Mouse (Mus musculus) myocyte (in vitro differentiated cells): Measurements from ENCODE around the gene Hydin. TPM values are rescaled to one million over a fixed set of nuclear protein-coding genes. Genes with fewer than 3 reads are reported as not detected.

Experiments used
- H3K27me3 ChIP-seq: one replicate; pipeline ENCODE4 v1.6.1; 2011; ENCODE audit not compliant: control insufficient read depth, insufficient read depth, insufficient read length
- H3K36me3 ChIP-seq: one replicate; pipeline ENCODE4 v1.6.1; 2011; ENCODE audit not compliant: control insufficient read depth, insufficient read depth
- H3K4me2 ChIP-seq: one replicate; pipeline ENCODE4 v1.6.1; 2011; ENCODE audit warnings: low read depth, control low read depth
- H3K4me3 ChIP-seq: one replicate; pipeline ENCODE4 v1.5.1; 2011; ENCODE audit warnings: mild to moderate bottlenecking, control low read depth, moderate library complexity
- H3K79me2 ChIP-seq: one replicate; pipeline ENCODE4 v1.6.1; 2011; ENCODE audit not compliant: control insufficient read depth, insufficient read depth
- H3ac ChIP-seq: one replicate; pipeline ENCODE4 v1.6.1; 2011; ENCODE audit not compliant: control insufficient read depth, insufficient read length
- CEBPB ChIP-seq: IDR thresholded peaks from 2 replicates; pipeline ENCODE4 v1.6.1; 2011; ENCODE audit warnings: mild to moderate bottlenecking, moderate library complexity; ENCODE audit not compliant: poor library complexity, insufficient read depth, severe bottlenecking
- E2F4 ChIP-seq: IDR thresholded peaks from one replicate; pipeline ENCODE4 v1.6.1; 2011; ENCODE audit warnings: mild to moderate bottlenecking, control low read depth, moderate library complexity; ENCODE audit not compliant: insufficient read depth
- MAX ChIP-seq: IDR thresholded peaks from one replicate; pipeline ENCODE4 v1.6.1; 2011; ENCODE audit warnings: low read depth, mild to moderate bottlenecking, control low read depth
- MYOD1 ChIP-seq, 3 experiments: IDR thresholded peaks; one replicate each; pipeline ENCODE4 v1.6.1; 2011; ENCODE audit warnings: control low read depth in 2 of 3, low read depth in 2 of 3, mild to moderate bottlenecking in 2 of 3, moderate library complexity in 1 of 3; ENCODE audit not compliant: insufficient read length in 2 of 3, control insufficient read depth in 1 of 3
- MYOG ChIP-seq, 3 experiments: IDR thresholded peaks; one replicate each; pipeline ENCODE4 v1.6.1; 2011; ENCODE audit warnings: control low read depth in 2 of 3, low read depth in 2 of 3, mild to moderate bottlenecking in 2 of 3; ENCODE audit not compliant: insufficient read length in 2 of 3, control insufficient read depth in 1 of 3, insufficient read depth in 1 of 3
- POLR2A ChIP-seq: IDR thresholded peaks from one replicate; pipeline ENCODE4 v1.6.1; 2011; ENCODE audit warnings: low read depth, mild to moderate bottlenecking, control low read depth, moderate library complexity; ENCODE audit not compliant: insufficient read length
- POLR2AphosphoS2 ChIP-seq: IDR thresholded peaks from one replicate; pipeline ENCODE4 v1.6.1; 2011; ENCODE audit warnings: low read depth, control low read depth; ENCODE audit not compliant: insufficient read length
- REST ChIP-seq: IDR thresholded peaks from one replicate; pipeline ENCODE4 v1.6.1; 2011; ENCODE audit warnings: mild to moderate bottlenecking, control low read depth, moderate library complexity; ENCODE audit not compliant: insufficient read depth, insufficient read length
- SRF ChIP-seq: IDR thresholded peaks from one replicate; pipeline ENCODE4 v1.6.1; 2011; ENCODE audit warnings: low read depth; ENCODE audit not compliant: control insufficient read depth, insufficient read length
- TCF12 ChIP-seq: IDR thresholded peaks from one replicate; pipeline ENCODE4 v1.6.1; 2011; ENCODE audit warnings: mild to moderate bottlenecking, control low read depth; ENCODE audit not compliant: poor library complexity, insufficient read depth, severe bottlenecking
- TCF3 ChIP-seq: IDR thresholded peaks from one replicate; pipeline ENCODE4 v1.6.1; 2011; ENCODE audit warnings: low read depth, control low read depth; ENCODE audit not compliant: insufficient read length
- USF1 ChIP-seq: IDR thresholded peaks from one replicate; pipeline ENCODE4 v1.6.1; 2011; ENCODE audit warnings: low read depth, mild to moderate bottlenecking, control low read depth, moderate library complexity
- polyA plus RNA-seq: library from polyadenylated mRNA; unstranded; fragments of >200 nt; fragmentation: generic; extraction: Trizol; gene quantifications from one replicate; pipeline ENCODE4 v1.2.1, GENCODE M21; 2012; ENCODE audit warnings: missing spikeins

Gene Hydin
- polyA plus RNA-seq, 1 experiment = 0.01 TPM

DNA sequence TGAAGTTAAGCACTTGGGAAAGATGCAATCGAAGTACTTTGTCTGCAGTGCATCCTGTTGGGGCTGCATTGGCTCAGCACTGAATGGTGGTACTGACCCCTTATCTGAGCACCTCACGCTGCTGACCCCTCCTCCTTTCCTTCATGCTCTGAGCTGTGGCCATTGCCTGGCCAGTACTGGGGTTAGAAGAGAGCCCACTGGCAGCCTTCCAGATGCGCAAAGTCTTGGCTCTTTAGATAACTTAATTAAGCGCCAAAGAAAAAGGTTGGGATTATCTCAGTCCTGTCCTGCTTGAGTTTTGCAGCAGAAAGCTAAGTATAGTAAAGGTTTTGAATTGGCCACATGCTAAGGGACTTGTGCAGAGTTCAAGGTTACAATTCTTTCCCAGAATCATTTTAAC, 377.6 kb downstream of the Hydin start:
- H3K27me3 ChIP-seq = no peaks in the 10 kb centered on the region
- H3K4me3 ChIP-seq = no peak overlapping the region
- TF ChIP-seq SRF (no peak), MYOD1 (IDR thresholded peaks at IDR 0.05; ENCODE audit: control insufficient read depth in 1 of 3, insufficient read length in 2 of 3, low read depth in 2 of 3) (no peak), POLR2A (no peak), POLR2AphosphoS2 (no peak), TCF12 (no peak), TCF3 (no peak), USF1 (no peak), MAX (no peak), REST (no peak), MYOG (IDR thresholded peaks at IDR 0.05; ENCODE audit: control insufficient read depth in 1 of 3, insufficient read depth in 1 of 3, insufficient read length in 2 of 3, low read depth in 2 of 3) (no peak), E2F4 (no peak), CEBPB (no peak)
- H3ac ChIP-seq = no peak overlapping the region
- H3K36me3 ChIP-seq = peaks cover 7% of the 10 kb centered on the region
- no peak overlapping the region for H3K4me2 ChIP-seq
- no peaks in the 10 kb centered on the region for H3K79me2 ChIP-seq

DNA sequence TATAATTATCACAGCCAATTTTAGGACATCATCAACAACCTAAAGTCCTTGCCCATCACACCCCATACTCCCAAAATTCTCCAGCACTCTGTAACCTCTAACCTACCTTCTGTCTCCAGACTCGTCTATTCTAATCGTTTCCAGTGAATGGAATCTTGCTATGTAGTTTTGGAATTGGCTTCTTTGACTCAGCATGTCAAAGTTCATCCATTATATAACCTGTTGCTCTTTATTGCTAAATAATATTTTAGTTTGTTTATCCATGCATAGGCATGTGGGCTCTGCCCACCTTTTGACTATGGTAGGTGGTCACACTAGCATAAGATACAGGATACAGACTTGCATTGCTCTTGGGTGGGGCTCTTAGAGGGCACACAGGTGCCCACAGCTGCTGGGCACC, 378.1 kb downstream of the Hydin start:
- no peak overlapping the region for H3K4me3 ChIP-seq
- H3K27me3 ChIP-seq = no peaks in the 10 kb centered on the region
- H3K36me3 ChIP-seq = peaks cover 10% of the 10 kb centered on the region
- H3ac ChIP-seq = no peak overlapping the region
- no peak overlapping the region for H3K4me2 ChIP-seq
- TF ChIP-seq MYOG (IDR thresholded peaks at IDR 0.05; ENCODE audit: control insufficient read depth in 1 of 3, insufficient read depth in 1 of 3, insufficient read length in 2 of 3, low read depth in 2 of 3) = no peak
- no peak for TF ChIP-seq MYOD1 (IDR thresholded peaks at IDR 0.05; ENCODE audit: control insufficient read depth in 1 of 3, insufficient read length in 2 of 3, low read depth in 2 of 3)
- no peak for TF ChIP-seq POLR2AphosphoS2
- TF ChIP-seq CEBPB = no peak
- TF ChIP-seq SRF = no peak
- no peak for TF ChIP-seq POLR2A
- no peak for TF ChIP-seq USF1
- no peak for TF ChIP-seq MAX
- no peak for TF ChIP-seq REST
- TF ChIP-seq TCF3 = no peak
- TF ChIP-seq E2F4 = no peak
- no peak for TF ChIP-seq TCF12
- no peaks in the 10 kb centered on the region for H3K79me2 ChIP-seq

DNA sequence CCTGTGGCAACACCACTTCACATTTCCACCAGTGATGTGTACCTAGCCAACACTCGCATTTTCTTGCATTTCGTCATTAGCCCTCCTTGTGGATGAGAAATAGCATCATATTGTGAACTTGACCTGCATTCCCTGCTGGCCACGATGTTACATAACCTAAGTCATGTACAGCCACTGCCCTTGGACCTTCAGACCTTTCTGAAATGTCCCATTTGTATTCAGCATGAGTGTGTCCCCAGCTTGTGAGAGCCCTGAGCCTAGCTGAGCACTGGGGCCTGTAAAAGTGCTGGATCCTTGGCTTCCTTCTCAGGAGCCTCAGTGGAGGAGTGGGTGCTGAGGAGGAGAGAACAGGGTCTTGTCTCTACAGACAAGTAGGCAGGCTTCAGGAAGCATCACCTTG, 378.6 kb downstream of the Hydin start:
- peaks cover 12% of the 10 kb centered on the region for H3K36me3 ChIP-seq
- no peaks in the 10 kb centered on the region for H3K27me3 ChIP-seq
- TF ChIP-seq REST (no peak), TCF12 (no peak), MYOD1 (IDR thresholded peaks at IDR 0.05; ENCODE audit: control insufficient read depth in 1 of 3, insufficient read length in 2 of 3, low read depth in 2 of 3) (no peak), E2F4 (no peak), SRF (no peak), USF1 (no peak), POLR2AphosphoS2 (no peak)
- H3K4me2 ChIP-seq = no peak overlapping the region
- H3ac ChIP-seq = no peak overlapping the region
- H3K4me3 ChIP-seq = no peak overlapping the region
- H3K79me2 ChIP-seq = no peaks in the 10 kb centered on the region

DNA sequence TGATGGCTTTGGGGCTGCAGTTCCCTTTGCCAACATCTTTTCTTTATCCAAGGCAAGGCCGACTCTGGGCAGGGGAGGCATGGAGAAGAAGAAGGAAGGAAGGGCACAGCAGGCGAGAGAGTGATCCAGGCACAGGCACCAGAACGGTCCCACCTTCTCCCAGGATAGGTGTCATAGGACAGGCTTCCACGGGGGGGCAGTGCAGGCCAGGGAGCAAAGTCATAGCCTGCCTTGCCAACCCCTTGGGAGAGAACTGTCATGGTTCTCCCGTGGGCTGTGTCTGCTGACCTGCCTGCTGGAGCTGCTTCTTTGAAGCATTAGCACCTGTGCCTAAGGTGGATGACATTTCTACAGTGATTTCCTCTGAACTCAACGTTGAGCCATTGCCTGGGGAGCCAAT, 379.3 kb downstream of the Hydin start:
- no peak overlapping the region for H3ac ChIP-seq
- peaks cover 11% of the 10 kb centered on the region for H3K36me3 ChIP-seq
- no peaks in the 10 kb centered on the region for H3K79me2 ChIP-seq
- H3K4me2 ChIP-seq = no peak overlapping the region
- H3K27me3 ChIP-seq = no peaks in the 10 kb centered on the region
- TF ChIP-seq E2F4 (no peak), POLR2A (no peak), MYOD1 (IDR thresholded peaks at IDR 0.05; ENCODE audit: control insufficient read depth in 1 of 3, insufficient read length in 2 of 3, low read depth in 2 of 3) (no peak), TCF3 (no peak), USF1 (no peak), MYOG (IDR thresholded peaks at IDR 0.05; ENCODE audit: control insufficient read depth in 1 of 3, insufficient read depth in 1 of 3, insufficient read length in 2 of 3, low read depth in 2 of 3) (no peak), SRF (no peak), CEBPB (no peak), REST (no peak), TCF12 (no peak), POLR2AphosphoS2 (no peak), MAX (no peak)
- H3K4me3 ChIP-seq = no peak overlapping the region

DNA sequence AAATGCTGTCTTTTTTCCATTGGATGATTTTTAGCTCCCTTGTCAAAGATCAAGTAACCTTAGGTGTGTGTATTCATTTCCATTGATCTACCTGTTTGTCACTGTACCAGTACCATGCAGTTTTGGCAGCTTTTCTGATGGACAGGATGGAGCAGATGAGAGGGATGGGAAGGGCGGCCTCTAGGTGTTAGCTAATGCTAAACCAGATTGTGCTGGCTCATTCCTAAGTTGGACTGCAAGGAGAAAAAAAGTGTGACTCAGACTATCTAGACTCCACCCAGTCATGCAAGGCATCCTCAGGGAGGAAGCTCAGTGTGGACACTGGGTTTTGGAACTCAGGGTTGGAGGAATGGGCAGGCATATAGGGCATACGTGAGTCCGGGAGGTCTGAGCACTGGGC, 381.8 kb downstream of the Hydin start:
- H3K4me3 ChIP-seq = no peak overlapping the region
- H3K4me2 ChIP-seq = no peak overlapping the region
- H3K79me2 ChIP-seq = no peaks in the 10 kb centered on the region
- H3K36me3 ChIP-seq = peaks cover 4% of the 10 kb centered on the region
- H3K27me3 ChIP-seq = no peaks in the 10 kb centered on the region
- TF ChIP-seq TCF12 (no peak), MYOD1 (IDR thresholded peaks at IDR 0.05; ENCODE audit: control insufficient read depth in 1 of 3, insufficient read length in 2 of 3, low read depth in 2 of 3) (no peak), CEBPB (no peak), REST (no peak), SRF (no peak), POLR2AphosphoS2 (no peak), MAX (no peak), TCF3 (no peak), POLR2A (no peak), MYOG (IDR thresholded peaks at IDR 0.05; ENCODE audit: control insufficient read depth in 1 of 3, insufficient read depth in 1 of 3, insufficient read length in 2 of 3, low read depth in 2 of 3) (no peak), USF1 (no peak), E2F4 (no peak)
- no peak overlapping the region for H3ac ChIP-seq
